Mouse (Mus musculus): ENCODE measurements around the gene C1qtnf5.

- TF ChIP-seq CTCF (IDR thresholded peaks at IDR 0.05) (no peak), EP300 (IDR thresholded peaks at IDR 0.05) (no peak)
These were observed 27.2 kb downstream of the C1qtnf5 start, which contains the start of gene Mcam for GRCm38 (mm10) chr9:44134101-44134850.

Measured in lung, postnatal 0 days (tissue).